Mouse (Mus musculus) right cerebral cortex, postnatal 4 days (tissue): Measurements from ENCODE around the gene Sox1.

Source experiments
- DNase-seq: peaks from one replicate; pipeline ENCODE4 v3.0.0-alpha.2; 2022

The Sox1 gene

DNA sequence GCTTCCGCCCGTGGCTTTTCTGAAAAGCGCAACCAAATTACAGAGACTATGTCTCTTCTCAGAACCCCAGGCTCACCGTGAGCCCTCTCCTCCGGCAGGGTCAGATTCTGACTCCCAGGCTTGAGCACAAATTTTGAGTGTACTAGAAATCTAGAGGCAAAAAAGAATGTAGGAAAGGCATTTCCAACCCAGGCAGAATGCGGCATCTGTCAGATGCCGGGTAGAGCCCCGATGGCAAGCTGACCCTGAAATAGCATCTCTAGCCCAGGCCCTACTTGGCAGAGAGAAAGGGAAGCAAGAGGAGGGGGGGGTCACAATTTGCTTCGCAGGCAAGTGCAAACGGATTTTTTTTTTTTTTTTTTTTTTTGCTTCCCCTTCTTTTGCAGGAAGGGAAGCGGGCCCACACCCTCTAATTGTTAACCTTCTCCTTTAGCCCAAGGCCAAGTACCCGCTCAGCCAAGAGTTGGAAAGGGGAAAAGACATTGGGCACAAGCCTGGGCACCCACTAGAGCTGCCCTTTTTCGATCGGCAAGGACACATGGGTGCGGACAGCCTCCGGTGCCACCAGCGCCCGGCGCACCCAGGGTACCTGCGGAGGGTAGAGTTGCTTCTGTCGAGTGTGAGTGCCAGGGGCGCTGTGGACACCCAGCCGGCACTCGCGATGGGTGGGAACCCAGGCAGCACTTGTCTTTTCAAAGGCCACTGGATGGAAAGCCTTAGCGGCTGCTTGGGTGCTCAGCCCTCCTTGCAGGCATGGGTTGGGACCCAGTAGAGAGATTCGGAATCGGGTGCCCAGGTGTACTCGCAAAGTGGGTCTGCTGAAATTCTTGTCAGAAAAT is 5.1 kb upstream of the Sox1 start:
- no peak for DNase-seq

DNA sequence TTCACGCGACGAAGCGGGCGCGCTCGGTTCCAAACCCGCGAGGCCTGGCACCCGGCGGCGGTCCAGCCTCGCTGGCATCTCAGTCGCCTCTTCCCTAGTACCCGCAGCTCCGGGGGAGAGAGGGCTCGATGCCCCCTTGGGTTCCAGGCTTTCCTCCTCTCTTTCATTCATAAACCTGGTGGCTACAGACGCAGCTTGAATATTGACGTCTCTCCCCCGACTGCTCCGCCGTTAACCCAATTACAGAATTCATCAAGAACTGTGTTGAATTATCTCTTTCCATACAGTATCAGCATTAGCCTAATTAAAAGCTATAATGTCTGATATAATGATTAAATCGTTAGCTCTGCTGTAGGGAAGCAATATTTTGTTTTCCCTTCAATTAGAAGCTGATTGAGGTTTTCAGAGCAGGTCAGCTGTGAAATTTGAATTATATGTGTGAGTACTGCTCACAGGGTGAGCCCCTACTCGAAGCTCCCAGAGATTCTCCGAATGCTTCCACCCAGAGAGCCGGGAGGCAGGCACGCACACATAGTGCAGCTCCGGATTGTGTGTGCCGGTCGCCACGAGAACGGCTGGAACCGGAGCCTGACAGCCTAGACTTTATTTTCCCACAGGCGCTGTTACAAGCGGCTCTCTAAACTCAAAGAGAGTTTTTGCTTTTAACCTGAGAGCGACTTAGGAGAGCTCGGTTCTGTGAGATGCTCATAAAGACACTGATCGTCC is 4.3 kb upstream of the Sox1 start:
- no peak for DNase-seq

DNA sequence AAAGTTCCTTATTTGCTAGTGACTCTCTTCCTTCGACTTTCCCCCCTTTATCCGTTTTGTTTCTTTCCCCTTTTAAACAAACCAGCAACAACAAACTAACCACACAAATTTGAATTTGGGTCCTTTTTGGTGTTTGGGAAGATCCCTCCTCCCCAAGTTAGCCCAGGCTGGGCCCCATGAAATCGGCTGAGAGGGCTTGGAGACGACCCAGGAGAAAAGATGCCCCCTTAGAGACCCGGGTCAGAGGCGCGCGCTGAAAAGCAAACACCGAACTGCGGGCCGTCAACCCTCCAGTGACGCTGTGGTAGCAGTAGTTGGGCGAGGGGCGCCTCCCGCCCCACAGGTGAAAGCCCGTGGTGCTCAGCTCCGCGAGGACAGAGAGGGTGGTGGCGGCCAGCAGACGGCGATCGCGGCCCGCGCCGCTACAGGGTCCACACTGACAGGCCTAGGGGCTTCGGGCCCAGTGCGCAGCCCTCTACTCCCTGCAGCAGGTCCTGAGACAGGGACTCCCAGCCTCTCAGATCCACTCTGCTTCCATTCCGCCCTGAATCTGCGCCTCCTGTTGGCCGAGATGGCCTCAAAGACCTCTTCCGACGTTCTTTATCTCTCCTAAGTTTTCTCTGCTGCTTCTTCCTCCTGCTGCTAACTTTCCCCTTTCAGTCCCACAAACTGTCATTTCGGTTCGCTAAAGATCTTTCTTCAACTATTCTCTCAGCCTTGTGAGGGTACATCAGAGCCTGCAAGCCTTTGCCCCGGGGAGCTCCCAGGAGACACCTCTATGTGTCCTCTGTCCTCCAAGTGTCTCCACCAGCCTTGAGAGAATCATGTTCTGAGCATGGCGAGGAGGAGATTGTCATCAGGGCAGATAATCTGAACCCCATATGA is 3.5 kb upstream of the Sox1 start:
- DNase-seq = no peak

GRCm38 (mm10) chr8:12392801-12393200 is 2.3 kb upstream of the Sox1 start:
- DNase-seq = no peak

GRCm38 (mm10) chr8:12394385-12395000 is 602 bp upstream of the Sox1 start:
- no peak for DNase-seq

GRCm38 (mm10) chr8:12396501-12397345 is 1.6 kb downstream of the Sox1 start:
- DNase-seq = no peak

GRCm38 (mm10) chr8:12397346-12397925 is 2.3 kb downstream of the Sox1 start:
- DNase-seq = no peak

GRCm38 (mm10) chr8:12398011-12398945 is 3.2 kb downstream of the Sox1 start:
- no peak for DNase-seq

- DNase-seq = no peak
Measured at GRCm38 (mm10) chr8:12399421-12400205, 4.5 kb downstream of the Sox1 start.

GRCm38 (mm10) chr8:12400611-12401390 is 5.7 kb downstream of the Sox1 start:
- peak; percentile 62 for DNase-seq

DNA sequence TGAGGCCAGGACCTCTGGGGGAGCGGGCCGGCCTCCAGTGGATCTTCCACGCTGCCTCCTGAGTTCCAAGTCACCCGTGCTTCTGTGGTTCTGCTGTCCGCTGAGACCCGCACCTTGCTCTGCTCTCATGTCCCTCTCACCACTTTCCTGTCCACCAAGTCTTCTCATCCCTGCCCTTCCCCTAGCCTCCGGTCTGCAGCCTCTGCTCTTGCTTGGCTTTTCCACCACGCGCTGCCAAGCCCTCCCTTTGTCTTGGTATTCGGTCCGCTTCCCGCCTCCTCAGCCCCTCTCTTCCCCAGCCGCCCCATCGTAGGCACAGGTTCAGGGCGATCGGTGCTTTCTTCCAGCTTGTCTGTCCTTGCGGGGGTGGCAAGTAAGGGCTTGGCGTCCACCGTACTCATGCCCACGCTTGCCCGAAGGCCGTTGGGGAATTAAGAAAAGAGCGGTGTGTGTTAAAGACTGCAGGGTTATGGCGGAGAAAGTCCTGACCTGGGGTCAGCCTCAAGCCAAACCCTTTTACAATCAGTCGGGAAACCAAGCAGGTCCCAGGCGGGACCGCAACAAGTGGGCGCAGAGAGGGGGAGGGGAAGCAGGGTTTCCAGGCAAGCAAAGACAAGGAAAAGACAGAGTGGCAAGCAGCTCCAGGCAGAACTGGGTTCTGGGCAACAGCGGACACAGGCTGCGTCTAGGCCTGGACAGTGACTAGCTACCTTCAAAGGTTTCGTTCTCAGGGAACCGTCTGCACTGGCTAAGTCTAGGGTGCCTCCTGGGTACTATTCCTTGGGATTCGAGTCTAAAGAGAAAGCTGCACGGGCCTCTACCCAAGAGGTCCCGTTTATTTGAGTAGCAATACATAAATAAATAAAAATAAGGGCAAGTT is 6.5 kb downstream of the Sox1 start:
- DNase-seq = no peak

DNA sequence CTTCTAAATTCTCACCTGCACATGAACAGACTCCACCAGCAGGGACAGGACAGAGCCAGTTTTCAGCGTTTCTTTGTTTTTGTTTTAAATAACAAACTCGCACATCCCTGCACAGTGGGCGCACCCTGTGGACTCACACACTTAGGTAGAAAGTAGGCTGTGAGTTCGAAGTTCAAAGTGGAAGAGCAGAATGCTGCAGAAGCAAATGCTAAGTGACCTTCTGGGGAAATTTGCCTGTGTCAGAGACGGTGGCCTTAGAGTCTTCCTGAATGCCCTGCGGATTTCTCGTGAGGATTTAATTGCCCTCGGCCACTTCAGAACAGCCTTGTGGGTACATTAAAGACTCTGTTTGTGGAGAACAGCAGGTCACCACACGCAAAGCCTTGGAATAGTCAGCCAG is 7.6 kb downstream of the Sox1 start:
- no peak for DNase-seq

- no peak for DNase-seq
Measured at GRCm38 (mm10) chr8:12408020-12408419, 12.9 kb downstream of the Sox1 start.

GRCm38 (mm10) chr8:12409976-12410375 is 14.9 kb downstream of the Sox1 start:
- DNase-seq = no peak

- no peak for DNase-seq
Measured at GRCm38 (mm10) chr8:12417056-12417455, 22.0 kb downstream of the Sox1 start.

GRCm38 (mm10) chr8:12420537-12420936 is 25.4 kb downstream of the Sox1 start:
- DNase-seq = no peak

- DNase-seq = no peak
Measured at GRCm38 (mm10) chr8:12425906-12426305, 30.8 kb downstream of the Sox1 start.

GRCm38 (mm10) chr8:12427346-12427745 is 32.3 kb downstream of the Sox1 start:
- DNase-seq = no peak
